Mouse (Mus musculus): Measurements from ENCODE around the gene Idh3g. TPM values are rescaled to one million over a fixed set of nuclear protein-coding genes. Genes with fewer than 3 reads are reported as not detected.

The Idh3g gene
- 202 and 211 TPM in 2 replicates for polyA plus RNA-seq (2015; fragmentation: Nextera tagmentation; extraction: Ambion mirVana)

DNA sequence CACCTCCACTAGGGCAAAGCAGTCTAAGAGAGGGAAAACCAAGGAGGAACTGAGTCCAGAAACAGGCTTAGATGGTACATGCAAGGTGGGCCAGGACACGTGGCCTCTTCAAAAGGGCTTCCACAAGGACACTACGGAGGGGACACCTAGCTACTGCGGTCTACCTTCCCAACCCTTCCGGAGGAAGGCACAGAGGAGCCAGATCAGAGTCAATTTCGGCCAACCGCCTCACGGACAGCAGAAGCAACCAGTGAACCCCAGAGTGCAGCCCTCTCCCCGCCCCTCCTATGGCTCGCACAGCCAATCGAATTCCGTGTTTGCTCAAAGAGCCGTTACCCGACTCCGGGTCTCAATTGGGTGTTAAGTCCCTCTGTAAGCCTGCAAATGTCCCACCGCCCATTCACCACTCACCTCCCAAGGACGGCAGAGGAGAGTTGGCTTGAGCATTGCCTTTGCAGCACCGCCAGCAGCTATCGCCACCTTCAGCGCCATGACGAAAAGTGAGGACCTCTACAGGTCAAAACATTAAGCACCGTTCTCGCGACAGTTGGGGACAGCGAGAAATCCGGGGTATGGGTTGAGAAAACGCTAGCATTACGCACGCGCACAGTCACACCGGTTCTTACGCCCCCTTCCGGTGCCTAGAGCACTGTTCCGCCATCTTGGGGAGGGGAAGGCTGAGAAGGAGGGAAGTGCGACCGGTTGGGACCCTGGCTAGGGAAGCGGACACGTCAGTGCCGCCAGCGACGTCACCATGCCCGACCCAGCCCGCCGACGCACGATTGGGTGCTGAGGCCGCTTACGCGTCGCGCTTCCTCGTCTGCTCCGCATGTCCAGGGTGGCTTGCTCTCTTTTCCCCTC is at the start of gene Idh3g, which contains the start of gene Ssr4:
Gene Idh3g (minus strand): TSS at position 534 of the 861 bp plus-strand sequence.
Gene Ssr4 (plus strand): TSS at position 665 of the 861 bp plus-strand sequence.
- Histone ChIP-seq H3K4me2 (peak within 1 kb of the TSS; percentile 57), H3K4me1 (peaks cover 10% of the 10 kb centered on the region; the same call in 1 of the 2 replicates), H3K9me3 (no peaks in the 10 kb centered on the region), H3K36me3 (no peaks in the 10 kb centered on the region; the same call in 1 of the 2 replicates), H3K27ac (peak within 1 kb of the TSS; percentile 93), H3K9ac (peak within 1 kb of the TSS; percentile 63), H3K27me3 (replicated peaks) (no peaks in the 10 kb centered on the region), H3K4me3 (replicated peaks) (peak within 1 kb of the TSS; percentile 63)
- ATAC-seq (ENCODE audit: insufficient read depth, low FRiP score, low read depth): peak; percentile 94
- 16% methylated on average over 52 of the region's 52 CpGs for WGBS

- Histone ChIP-seq H3K4me1 (no peaks in the 10 kb centered on the region), H3K27me3 (replicated peaks) (no peaks in the 10 kb centered on the region), H3K27ac (no peak overlapping the region), H3K9ac (no peak overlapping the region), H3K4me3 (replicated peaks) (no peak overlapping the region), H3K9me3 (no peaks in the 10 kb centered on the region), H3K4me2 (no peak overlapping the region), H3K36me3 (no peaks in the 10 kb centered on the region)
- no peak for ATAC-seq (ENCODE audit: insufficient read depth, low FRiP score, low read depth)
- 90% methylated on average over 1 of the region's 1 CpGs for WGBS
These were observed 49.0 kb upstream of the Idh3g start for GRCm38 (mm10) chrX:73835731-73836130.

DNA sequence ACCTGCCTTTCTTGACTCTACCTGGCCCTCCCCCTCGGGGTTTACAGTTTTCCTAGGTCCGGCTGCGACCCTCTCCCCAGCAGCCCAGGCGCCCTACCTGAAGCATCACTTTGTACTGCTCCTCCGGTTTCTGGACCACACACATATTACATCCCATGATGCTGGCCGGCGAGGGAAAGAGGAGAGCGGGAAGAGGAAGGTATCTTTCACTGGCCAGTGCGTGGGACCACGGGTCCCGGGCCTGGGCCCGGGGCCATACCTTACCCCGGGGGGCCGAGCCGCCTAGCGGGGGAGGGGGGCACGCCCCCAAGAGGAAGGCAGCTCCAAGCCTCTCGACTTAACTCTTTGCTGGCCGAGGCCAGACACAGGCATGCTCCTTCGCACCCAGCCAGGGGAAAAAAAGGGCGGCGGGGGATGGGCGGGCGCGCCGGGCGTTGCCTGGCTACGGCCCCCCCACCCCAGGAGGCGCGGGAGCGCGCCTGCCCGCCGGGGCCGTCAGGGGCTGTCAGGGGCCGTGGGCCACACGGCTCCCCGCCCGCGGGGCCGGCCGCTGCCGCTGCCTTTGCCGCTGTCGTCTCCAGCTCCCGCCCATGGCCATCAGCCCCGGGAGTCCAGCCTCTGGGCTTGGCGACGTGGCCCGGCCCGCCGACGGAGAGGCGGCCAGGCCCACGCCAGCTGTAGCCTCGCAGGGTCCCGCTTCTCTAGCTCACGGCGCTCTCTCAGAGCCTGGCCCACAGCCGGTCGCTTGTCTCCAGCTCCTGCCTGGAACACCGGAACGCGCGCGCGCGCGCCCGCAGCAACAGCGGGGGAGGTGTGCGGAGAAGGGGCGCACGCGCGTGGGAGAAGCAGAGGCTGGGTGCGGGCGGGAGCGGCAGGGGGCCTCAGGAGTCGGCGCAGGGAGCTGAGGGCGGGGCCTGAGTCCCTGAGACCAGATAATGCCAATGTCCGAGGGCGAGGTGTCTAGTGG is 37.8 kb upstream of the Idh3g start, which contains the start of gene Pdzd4:
Gene Pdzd4 (minus strand): TSS at position 785 of the 967 bp plus-strand sequence.
- Histone ChIP-seq H3K27ac (peak within 1 kb of the TSS; percentile 48; the same call in 1 of the 2 replicates), H3K9me3 (no peaks in the 10 kb centered on the region)
- WGBS: 17% methylated on average over 75 of the region's 84 CpGs

GRCm38 (mm10) chrX:73823747-73824146 is 37.0 kb upstream of the Idh3g start:
- Histone ChIP-seq H3K4me1 (no peaks in the 10 kb centered on the region), H3K9me3 (no peaks in the 10 kb centered on the region), H3K27me3 (replicated peaks) (no peaks in the 10 kb centered on the region; the same call in 1 of the 2 replicates), H3K36me3 (no peaks in the 10 kb centered on the region), H3K27ac (no peak overlapping the region), H3K9ac (no peak overlapping the region), H3K4me2 (peak overlapping the region; percentile 70), H3K4me3 (replicated peaks) (peak overlapping the region; percentile 56)
- ATAC-seq (ENCODE audit: insufficient read depth, low FRiP score, low read depth): no peak
- 22% methylated on average over 17 of the region's 17 CpGs for WGBS

More for the DNA sequence above, 37.8 kb upstream of the Idh3g start, which contains the start of gene Pdzd4:
- peak within 1 kb of the TSS; percentile 56 for H3K4me3 ChIP-seq (replicated peaks)
- H3K27me3 ChIP-seq (replicated peaks): no peaks in the 10 kb centered on the region; the same call in 1 of the 2 replicates
- H3K4me1 ChIP-seq: no peaks in the 10 kb centered on the region
- H3K4me2 ChIP-seq: peak within 1 kb of the TSS; percentile 70
- H3K36me3 ChIP-seq: no peaks in the 10 kb centered on the region
- H3K9ac ChIP-seq: peak within 1 kb of the TSS; percentile 37
- ATAC-seq (ENCODE audit: insufficient read depth, low FRiP score, low read depth): peak; percentile 58

DNA sequence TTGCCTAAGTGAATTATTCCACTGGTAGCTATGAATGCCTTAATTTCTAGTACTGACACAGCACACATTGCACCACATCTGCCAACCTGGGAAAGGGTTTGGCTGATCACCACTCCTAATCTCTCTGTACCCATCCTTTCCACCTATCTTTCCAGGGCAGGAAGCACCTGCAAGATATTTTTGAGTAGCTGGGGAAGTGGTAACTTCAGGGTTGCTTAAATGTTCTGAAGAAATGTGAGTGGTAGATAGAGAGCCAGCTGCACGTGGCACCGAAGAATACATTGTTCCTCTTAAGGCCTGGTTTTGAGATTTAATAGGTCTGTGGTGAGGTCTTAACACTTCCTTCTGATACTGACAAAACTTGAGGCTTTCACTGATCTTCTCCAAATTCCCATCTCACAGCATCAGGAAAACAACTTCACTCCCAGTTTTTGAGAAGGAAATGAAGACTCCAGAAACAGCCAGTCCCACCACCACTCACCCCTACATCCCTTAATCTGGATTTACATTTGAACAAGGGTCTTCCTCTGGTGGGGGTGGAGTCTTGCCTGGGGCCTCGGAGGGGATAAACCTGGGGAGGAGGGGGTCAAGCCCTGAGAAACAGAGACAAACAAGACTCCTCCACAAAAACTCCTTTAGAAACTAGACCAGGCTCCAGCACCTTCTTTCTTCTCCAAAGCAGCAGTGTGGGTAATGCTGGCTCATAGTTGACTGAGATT is 30.1 kb upstream of the Idh3g start:
- 48% methylated on average over 3 of the region's 3 CpGs for WGBS
- ATAC-seq (ENCODE audit: insufficient read depth, low FRiP score, low read depth): no peak
- H3K9ac ChIP-seq: no peak overlapping the region
- no peak overlapping the region for H3K27ac ChIP-seq
- H3K27me3 ChIP-seq (replicated peaks): no peaks in the 10 kb centered on the region
- H3K4me2 ChIP-seq: no peak overlapping the region
- no peaks in the 10 kb centered on the region for H3K9me3 ChIP-seq
- no peak overlapping the region for H3K4me3 ChIP-seq (replicated peaks)
- no peaks in the 10 kb centered on the region for H3K4me1 ChIP-seq
- H3K36me3 ChIP-seq: no peaks in the 10 kb centered on the region

DNA sequence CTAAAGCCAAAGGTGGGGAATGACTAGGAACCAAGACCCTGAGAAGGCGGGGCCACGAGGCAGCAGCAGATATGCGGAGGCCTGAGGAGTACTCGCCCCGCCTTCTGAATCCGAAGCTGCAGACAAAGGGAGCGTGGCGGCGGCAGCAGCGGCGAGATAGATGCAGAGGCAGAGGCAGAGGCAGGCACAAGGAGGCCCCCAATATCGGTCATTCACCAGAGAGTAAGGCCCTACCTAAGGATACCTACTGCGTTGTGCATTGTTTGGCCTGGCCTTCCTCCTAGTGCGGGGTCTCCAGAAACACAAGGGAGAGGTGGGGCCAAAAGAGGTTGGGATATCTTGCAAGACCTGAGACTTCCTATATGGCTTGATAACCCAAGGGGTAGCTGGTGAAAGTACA is 28.4 kb upstream of the Idh3g start:
- no peaks in the 10 kb centered on the region for H3K4me1 ChIP-seq
- no peak for ATAC-seq (ENCODE audit: insufficient read depth, low FRiP score, low read depth)

GRCm38 (mm10) chrX:73805814-73806213 is 19.1 kb upstream of the Idh3g start:
- ATAC-seq (ENCODE audit: insufficient read depth, low FRiP score, low read depth): no peak
- H3K4me3 ChIP-seq (replicated peaks): no peak overlapping the region
- H3K4me2 ChIP-seq: no peak overlapping the region
- no peaks in the 10 kb centered on the region for H3K36me3 ChIP-seq
- no peak overlapping the region for H3K27ac ChIP-seq
- H3K9ac ChIP-seq: no peak overlapping the region
- no peaks in the 10 kb centered on the region for H3K27me3 ChIP-seq (replicated peaks)
- no peaks in the 10 kb centered on the region for H3K4me1 ChIP-seq
- H3K9me3 ChIP-seq: no peaks in the 10 kb centered on the region
- 62% methylated on average over 1 of the region's 1 CpGs for WGBS

More for the DNA sequence above, 28.4 kb upstream of the Idh3g start:
- Histone ChIP-seq H3K27me3 (replicated peaks) (no peaks in the 10 kb centered on the region), H3K4me3 (replicated peaks) (peak overlapping the region; percentile 24), H3K9ac (no peak overlapping the region), H3K27ac (no peak overlapping the region), H3K9me3 (no peaks in the 10 kb centered on the region), H3K4me2 (peak overlapping the region; percentile 40), H3K36me3 (no peaks in the 10 kb centered on the region)
- 20% methylated on average over 14 of the region's 14 CpGs for WGBS

DNA sequence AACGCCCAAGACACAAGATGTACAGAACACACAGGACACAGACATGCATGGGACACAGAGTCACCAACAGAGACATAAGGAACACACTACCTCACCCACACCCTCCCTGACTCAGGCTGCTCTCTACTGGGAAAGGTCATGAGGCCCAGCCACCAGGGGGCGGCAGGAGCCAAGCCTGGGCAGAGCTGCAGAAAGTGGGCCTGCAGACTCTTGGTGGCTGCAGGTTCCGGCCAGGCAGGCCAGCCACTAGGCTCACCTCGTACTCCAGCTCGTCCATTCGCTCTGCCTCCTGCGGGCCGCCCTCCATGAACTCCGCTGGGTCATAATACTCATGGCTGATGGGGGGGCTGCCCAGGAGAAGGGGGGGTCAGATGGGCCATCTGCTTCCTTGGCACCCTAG is 11.8 kb upstream of the Idh3g start:
- H3K9me3 ChIP-seq: no peaks in the 10 kb centered on the region
- H3K9ac ChIP-seq: no peak overlapping the region
- H3K4me2 ChIP-seq: no peak overlapping the region
- no peak overlapping the region for H3K4me3 ChIP-seq (replicated peaks)
- H3K36me3 ChIP-seq: no peaks in the 10 kb centered on the region
- H3K27ac ChIP-seq: no peak overlapping the region
- no peaks in the 10 kb centered on the region for H3K27me3 ChIP-seq (replicated peaks)
- peak; percentile 78 for ATAC-seq (ENCODE audit: insufficient read depth, low FRiP score, low read depth)
- H3K4me1 ChIP-seq: no peaks in the 10 kb centered on the region
- WGBS: 38% methylated on average over 9 of the region's 9 CpGs

DNA sequence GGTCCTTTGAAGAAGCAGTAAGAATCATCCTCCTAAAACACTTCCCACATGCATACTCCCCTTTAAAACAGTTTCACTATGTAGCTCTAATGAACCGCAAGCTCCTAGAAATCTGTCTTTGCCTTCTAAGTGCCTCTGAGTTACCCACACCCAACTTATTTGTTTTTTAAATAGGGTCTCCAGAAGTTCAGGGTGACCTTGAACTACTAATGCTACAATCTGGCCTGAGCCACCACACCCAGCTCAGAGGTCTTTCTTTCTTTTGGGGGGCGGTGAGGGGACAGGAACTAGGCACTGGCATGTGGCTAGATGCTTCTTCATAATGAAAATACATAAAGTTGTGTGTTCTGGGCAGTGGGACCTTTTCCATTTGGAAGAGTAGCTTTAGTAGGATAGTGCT is 10.8 kb upstream of the Idh3g start:
- no peak overlapping the region for H3K27ac ChIP-seq
- H3K36me3 ChIP-seq: no peaks in the 10 kb centered on the region
- no peak overlapping the region for H3K9ac ChIP-seq
- no peak for ATAC-seq (ENCODE audit: insufficient read depth, low FRiP score, low read depth)
- H3K4me2 ChIP-seq: no peak overlapping the region
- H3K4me3 ChIP-seq (replicated peaks): no peak overlapping the region
- H3K4me1 ChIP-seq: no peaks in the 10 kb centered on the region
- no peaks in the 10 kb centered on the region for H3K27me3 ChIP-seq (replicated peaks)
- H3K9me3 ChIP-seq: no peaks in the 10 kb centered on the region
- WGBS: 86% methylated on average over 2 of the region's 2 CpGs

- no peaks in the 10 kb centered on the region for H3K9me3 ChIP-seq
- H3K27ac ChIP-seq: no peak overlapping the region
- H3K4me2 ChIP-seq: no peak overlapping the region
- no peak overlapping the region for H3K4me3 ChIP-seq (replicated peaks)
- H3K4me1 ChIP-seq: peaks cover 5% of the 10 kb centered on the region; the same call in 1 of the 2 replicates
- no peaks in the 10 kb centered on the region for H3K36me3 ChIP-seq
- ATAC-seq (ENCODE audit: insufficient read depth, low FRiP score, low read depth): no peak
- H3K9ac ChIP-seq: no peak overlapping the region
- no peaks in the 10 kb centered on the region for H3K27me3 ChIP-seq (replicated peaks)
- 33% methylated on average over 1 of the region's 1 CpGs for WGBS
These were observed 6.8 kb upstream of the Idh3g start for GRCm38 (mm10) chrX:73793505-73793904.

DNA sequence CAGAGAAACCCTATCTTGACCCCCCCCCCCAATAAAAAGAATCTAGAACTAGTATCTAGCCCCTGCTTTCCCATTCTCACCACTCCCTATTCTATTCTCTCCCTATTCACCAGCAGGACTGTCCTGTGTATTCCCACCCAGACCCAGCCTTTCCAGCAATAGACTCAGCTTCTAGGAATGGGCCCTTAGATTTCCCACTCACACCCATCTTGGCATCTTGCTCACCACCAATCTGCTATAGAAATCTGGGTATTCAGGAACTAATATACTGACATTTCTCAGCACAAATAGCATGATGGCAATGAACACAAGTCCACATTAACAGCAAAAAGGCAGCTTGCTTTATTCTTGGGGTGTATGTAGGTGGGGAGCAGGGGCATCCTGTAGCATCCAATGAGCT is 6.3 kb upstream of the Idh3g start:
- no peak overlapping the region for H3K27ac ChIP-seq
- H3K4me2 ChIP-seq: no peak overlapping the region
- no peak overlapping the region for H3K9ac ChIP-seq
- H3K36me3 ChIP-seq: no peaks in the 10 kb centered on the region
- H3K4me1 ChIP-seq: peaks cover 10% of the 10 kb centered on the region; the same call in 1 of the 2 replicates
- H3K4me3 ChIP-seq (replicated peaks): no peak overlapping the region
- H3K27me3 ChIP-seq (replicated peaks): no peaks in the 10 kb centered on the region
- no peak for ATAC-seq (ENCODE audit: insufficient read depth, low FRiP score, low read depth)
- H3K9me3 ChIP-seq: no peaks in the 10 kb centered on the region
